Mouse (Mus musculus): ENCODE data around the gene 4930558K02Rik. TPM values are rescaled to one million over a fixed set of nuclear protein-coding genes. Genes with fewer than 3 reads are reported as not detected.

The 4930558K02Rik gene
- total and polyA plus RNA-seq, 2 experiments = not detected

DNA sequence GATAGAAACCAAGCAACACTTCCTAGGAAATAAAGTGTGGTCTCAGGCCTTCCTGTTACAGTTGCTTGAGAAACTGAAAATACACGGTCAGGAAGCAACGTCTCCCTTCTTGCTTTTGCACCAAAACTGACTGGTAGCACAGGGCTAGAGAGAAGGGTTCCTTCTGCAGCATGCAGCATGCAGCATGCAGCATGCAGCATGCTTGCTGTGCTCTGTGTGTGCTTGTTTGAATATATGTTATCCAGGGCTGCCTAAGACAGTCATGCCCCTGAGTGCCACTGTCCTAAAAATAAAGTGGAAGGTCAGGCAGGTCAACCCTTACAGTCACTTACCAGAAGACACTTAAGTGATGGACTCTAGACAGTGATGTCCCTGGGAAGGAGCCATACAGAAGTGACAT, 85.3 kb downstream of the 4930558K02Rik start:
- Histone ChIP-seq H3K4me1 (ENCODE audit: control insufficient read depth, insufficient read depth, low read length) (no peaks in the 10 kb centered on the region), H3K27ac (replicated peaks; ENCODE audit: insufficient read depth, low read depth, low read length) (no peak overlapping the region), H3K9ac (ENCODE audit: low read depth, low read length) (no peak overlapping the region), H3K36me3 (ENCODE audit: control insufficient read depth, insufficient read depth, low read length) (no peaks in the 10 kb centered on the region), H3K27me3 (ENCODE audit: control insufficient read depth, insufficient read depth, low read length) (no peaks in the 10 kb centered on the region), H3K4me3 (ENCODE audit: insufficient read depth, low read depth, low read length) (no peak overlapping the region), H3K79me2 (ENCODE audit: control insufficient read depth, insufficient read depth, low read length) (no peaks in the 10 kb centered on the region)
- DNase-seq (ENCODE audit: extremely low read depth, low read depth, low spot score) = no peak
- WGBS = 61% methylated on average over 2 of the region's 2 CpGs
- TF ChIP-seq CTCF (IDR thresholded peaks at IDR 0.05; ENCODE audit: low read depth, low read length) (no peak), POLR2A (IDR thresholded peaks at IDR 0.05; ENCODE audit: extremely low read depth, insufficient read depth, low read length) (no peak)

Other genes starting within 250 kb of the 4930558K02Rik start
- gene Fasl, start 191.1 kb downstream of the 4930558K02Rik start, total RNA-seq (2014; rRNA removed) = 0.20 and 0.28 TPM in 2 replicates
- gene Fasl, start 191.1 kb downstream of the 4930558K02Rik start, polyA plus RNA-seq (2012; rRNA removed) = 0.12 TPM in 2 replicates
- 9.7 and 14.7 TPM in 2 replicates for gene Suco, start 103.0 kb downstream of the 4930558K02Rik start, total RNA-seq (2014; rRNA removed)
- 0.95 and 1.4 TPM in 2 replicates for gene Suco, start 103.0 kb downstream of the 4930558K02Rik start, polyA plus RNA-seq (2012; rRNA removed)
- gene Pigc, start 10.4 kb downstream of the 4930558K02Rik start, total RNA-seq (2014; rRNA removed) = 7.1 and 7.3 TPM in 2 replicates
- 9.4 and 9.5 TPM in 2 replicates for gene Pigc, start 10.4 kb downstream of the 4930558K02Rik start, polyA plus RNA-seq (2012; rRNA removed)

Measured in liver, adult 2 months (tissue).